Mouse (Mus musculus): ENCODE measurements around the gene Ptprg. TPM values are rescaled to one million over a fixed set of nuclear protein-coding genes. Genes with fewer than 3 reads are reported as not detected.

The Ptprg gene
- polyA plus RNA-seq, 1 experiment from 2014 or later, result 42.3 TPM

- no peak overlapping the region for H3K4me3 ChIP-seq (ENCODE audit: low read depth, low read length)
- no peaks in the 10 kb centered on the region for H3K36me3 ChIP-seq (ENCODE audit: control insufficient read depth, insufficient read depth, low read length)
- H3K27me3 ChIP-seq (ENCODE audit: control insufficient read depth, insufficient read depth, low read length), result no peaks in the 10 kb centered on the region
- 77% methylated on average over 4 of the region's 4 CpGs for WGBS
- H3K4me1 ChIP-seq (ENCODE audit: control insufficient read depth, insufficient read depth, low read length), result peaks cover 11% of the 10 kb centered on the region; the same call in 1 of the 2 replicates
- H3K27ac ChIP-seq (ENCODE audit: low read depth, low read length), result no peak overlapping the region
- no peak for ATAC-seq (ENCODE audit: low read depth)
- no peak overlapping the region for H3K9ac ChIP-seq (replicated peaks; ENCODE audit: low read depth, low read length)
- H3K9me3 ChIP-seq (ENCODE audit: control insufficient read depth, low read length), result no peaks in the 10 kb centered on the region
- H3K4me2 ChIP-seq (ENCODE audit: low read depth, low read length), result no peak overlapping the region
Measured at GRCm38 (mm10) chr14:12085078-12085477, 531.7 kb downstream of the Ptprg start.

- no peaks in the 10 kb centered on the region for H3K9me3 ChIP-seq (ENCODE audit: control insufficient read depth, low read length)
- ATAC-seq (ENCODE audit: low read depth), result no peak
- no peak overlapping the region for H3K9ac ChIP-seq (replicated peaks; ENCODE audit: low read depth, low read length)
- WGBS, result 77% methylated on average over 5 of the region's 5 CpGs
- no peak overlapping the region for H3K27ac ChIP-seq (ENCODE audit: low read depth, low read length)
- 0 out of 2 replicates have a peak, but pooled peaks cover 8% of the 10 kb centered on the region for H3K4me1 ChIP-seq (ENCODE audit: control insufficient read depth, insufficient read depth, low read length)
- H3K36me3 ChIP-seq (ENCODE audit: control insufficient read depth, insufficient read depth, low read length), result no peaks in the 10 kb centered on the region
- no peak overlapping the region for H3K4me3 ChIP-seq (ENCODE audit: low read depth, low read length)
- H3K4me2 ChIP-seq (ENCODE audit: low read depth, low read length), result no peak overlapping the region
- H3K27me3 ChIP-seq (ENCODE audit: control insufficient read depth, insufficient read depth, low read length), result no peaks in the 10 kb centered on the region
Measured at GRCm38 (mm10) chr14:12086167-12086566, 532.8 kb downstream of the Ptprg start.

- Histone ChIP-seq H3K9me3 (ENCODE audit: control insufficient read depth, low read length) (no peaks in the 10 kb centered on the region), H3K4me3 (ENCODE audit: low read depth, low read length) (no peak overlapping the region), H3K4me2 (ENCODE audit: low read depth, low read length) (no peak overlapping the region), H3K27me3 (ENCODE audit: control insufficient read depth, insufficient read depth, low read length) (no peaks in the 10 kb centered on the region), H3K4me1 (ENCODE audit: control insufficient read depth, insufficient read depth, low read length) (no peaks in the 10 kb centered on the region), H3K9ac (replicated peaks; ENCODE audit: low read depth, low read length) (no peak overlapping the region), H3K27ac (ENCODE audit: low read depth, low read length) (no peak overlapping the region), H3K36me3 (ENCODE audit: control insufficient read depth, insufficient read depth, low read length) (no peaks in the 10 kb centered on the region)
- no peak for ATAC-seq (ENCODE audit: low read depth)
Measured at GRCm38 (mm10) chr14:12089954-12090353, 536.6 kb downstream of the Ptprg start.

- ATAC-seq (ENCODE audit: low read depth), result 0 out of 2 replicates have a peak, but pooled peaks have one; percentile 54
- Histone ChIP-seq H3K4me2 (ENCODE audit: low read depth, low read length) (no peak overlapping the region), H3K9ac (replicated peaks; ENCODE audit: low read depth, low read length) (no peak overlapping the region), H3K4me1 (ENCODE audit: control insufficient read depth, insufficient read depth, low read length) (no peaks in the 10 kb centered on the region), H3K27ac (ENCODE audit: low read depth, low read length) (no peak overlapping the region), H3K36me3 (ENCODE audit: control insufficient read depth, insufficient read depth, low read length) (no peaks in the 10 kb centered on the region), H3K9me3 (ENCODE audit: control insufficient read depth, low read length) (no peaks in the 10 kb centered on the region), H3K4me3 (ENCODE audit: low read depth, low read length) (no peak overlapping the region), H3K27me3 (ENCODE audit: control insufficient read depth, insufficient read depth, low read length) (no peaks in the 10 kb centered on the region)
- 57% methylated on average over 3 of the region's 3 CpGs for WGBS
Measured at GRCm38 (mm10) chr14:12091730-12092129, 538.4 kb downstream of the Ptprg start.

- no peaks in the 10 kb centered on the region for H3K27me3 ChIP-seq (ENCODE audit: control insufficient read depth, insufficient read depth, low read length)
- peak; percentile 29; the same call in 1 of the 2 replicates for ATAC-seq (ENCODE audit: low read depth)
- no peak overlapping the region for H3K4me3 ChIP-seq (ENCODE audit: low read depth, low read length)
- no peaks in the 10 kb centered on the region for H3K9me3 ChIP-seq (ENCODE audit: control insufficient read depth, low read length)
- no peak overlapping the region for H3K27ac ChIP-seq (ENCODE audit: low read depth, low read length)
- 27% methylated on average over 12 of the region's 12 CpGs for WGBS
- no peak overlapping the region for H3K9ac ChIP-seq (replicated peaks; ENCODE audit: low read depth, low read length)
- H3K36me3 ChIP-seq (ENCODE audit: control insufficient read depth, insufficient read depth, low read length), result no peaks in the 10 kb centered on the region
- no peak overlapping the region for H3K4me2 ChIP-seq (ENCODE audit: low read depth, low read length)
- H3K4me1 ChIP-seq (ENCODE audit: control insufficient read depth, insufficient read depth, low read length), result no peaks in the 10 kb centered on the region
Measured at GRCm38 (mm10) chr14:12099390-12100333, 546.3 kb downstream of the Ptprg start.

GRCm38 (mm10) chr14:12102389-12103325 lies 549.3 kb downstream of the Ptprg start:
- Histone ChIP-seq H3K4me3 (ENCODE audit: low read depth, low read length) (no peak overlapping the region), H3K27me3 (ENCODE audit: control insufficient read depth, insufficient read depth, low read length) (no peaks in the 10 kb centered on the region), H3K9ac (replicated peaks; ENCODE audit: low read depth, low read length) (no peak overlapping the region), H3K27ac (ENCODE audit: low read depth, low read length) (no peak overlapping the region), H3K4me2 (ENCODE audit: low read depth, low read length) (no peak overlapping the region), H3K4me1 (ENCODE audit: control insufficient read depth, insufficient read depth, low read length) (no peaks in the 10 kb centered on the region), H3K9me3 (ENCODE audit: control insufficient read depth, low read length) (no peaks in the 10 kb centered on the region), H3K36me3 (ENCODE audit: control insufficient read depth, insufficient read depth, low read length) (no peaks in the 10 kb centered on the region)
- ATAC-seq (ENCODE audit: low read depth), result no peak
- WGBS, result 72% methylated on average over 11 of the region's 11 CpGs

- no peak for ATAC-seq (ENCODE audit: low read depth)
- Histone ChIP-seq H3K4me3 (ENCODE audit: low read depth, low read length) (no peak overlapping the region), H3K4me1 (ENCODE audit: control insufficient read depth, insufficient read depth, low read length) (no peaks in the 10 kb centered on the region), H3K36me3 (ENCODE audit: control insufficient read depth, insufficient read depth, low read length) (no peaks in the 10 kb centered on the region), H3K9ac (replicated peaks; ENCODE audit: low read depth, low read length) (no peak overlapping the region), H3K27me3 (ENCODE audit: control insufficient read depth, insufficient read depth, low read length) (no peaks in the 10 kb centered on the region), H3K4me2 (ENCODE audit: low read depth, low read length) (no peak overlapping the region), H3K27ac (ENCODE audit: low read depth, low read length) (no peak overlapping the region), H3K9me3 (ENCODE audit: control insufficient read depth, low read length) (no peaks in the 10 kb centered on the region)
- 88% methylated on average over 12 of the region's 12 CpGs for WGBS
Measured at GRCm38 (mm10) chr14:12104297-12105155, 551.2 kb downstream of the Ptprg start.

- H3K9me3 ChIP-seq (ENCODE audit: control insufficient read depth, low read length), result no peaks in the 10 kb centered on the region
- no peaks in the 10 kb centered on the region for H3K36me3 ChIP-seq (ENCODE audit: control insufficient read depth, insufficient read depth, low read length)
- H3K27me3 ChIP-seq (ENCODE audit: control insufficient read depth, insufficient read depth, low read length), result no peaks in the 10 kb centered on the region
- 92% methylated on average over 2 of the region's 2 CpGs for WGBS
- H3K27ac ChIP-seq (ENCODE audit: low read depth, low read length), result no peak overlapping the region
- no peak overlapping the region for H3K4me2 ChIP-seq (ENCODE audit: low read depth, low read length)
- no peak for ATAC-seq (ENCODE audit: low read depth)
- H3K4me1 ChIP-seq (ENCODE audit: control insufficient read depth, insufficient read depth, low read length), result no peaks in the 10 kb centered on the region
- no peak overlapping the region for H3K4me3 ChIP-seq (ENCODE audit: low read depth, low read length)
- H3K9ac ChIP-seq (replicated peaks; ENCODE audit: low read depth, low read length), result no peak overlapping the region
Measured at GRCm38 (mm10) chr14:12105156-12105430, 551.8 kb downstream of the Ptprg start.

Data from neural tube, embryonic 14.5 days (tissue).